Mouse (Mus musculus): Measurements from ENCODE around the gene Kctd3. TPM values are rescaled to one million over a fixed set of nuclear protein-coding genes. Genes with fewer than 3 reads are reported as not detected.

Kctd3 gene
- total and polyA plus RNA-seq, 3 experiments = 13.2 to 14.9 (median 13.6) TPM

GRCm38 (mm10) chr1:189006826-189007225 lies 815 bp downstream of the Kctd3 start:
- intact Hi-C loops (cut with DNase I) = no loop called here
- peak overlapping the region; percentile 96 for H3K9ac ChIP-seq (ENCODE audit: low read depth, low read length)
- H3K79me2 ChIP-seq (replicated peaks; ENCODE audit: control insufficient read depth, insufficient read depth, low read length) = peaks cover 11% of the 10 kb centered on the region
- DNase-seq = no peak
- H3K4me3 ChIP-seq = peak overlapping the region; percentile 93
- no peak for TF ChIP-seq CTCF (IDR thresholded peaks at IDR 0.05)
- no peak overlapping the region; the same call in 1 of the 2 replicates for H3K27ac ChIP-seq
- WGBS = 2% methylated on average over 7 of the region's 7 CpGs
- peaks cover 2% of the 10 kb centered on the region; the same call in 1 of the 2 replicates for H3K36me3 ChIP-seq (ENCODE audit: control insufficient read depth, insufficient read depth, low read length)
- peaks cover 7% of the 10 kb centered on the region for H3K4me1 ChIP-seq (ENCODE audit: control insufficient read depth, insufficient read depth, low read length)
- no peaks in the 10 kb centered on the region for H3K27me3 ChIP-seq (ENCODE audit: control insufficient read depth, insufficient read depth, low read length)

GRCm38 (mm10) chr1:189006267-189006666 lies 1.4 kb downstream of the Kctd3 start:
- WGBS = 48% methylated on average over 5 of the region's 5 CpGs
- Histone ChIP-seq H3K4me3 (no peak overlapping the region; the same call in 1 of the 2 replicates), H3K27ac (no peak overlapping the region), H3K27me3 (ENCODE audit: control insufficient read depth, insufficient read depth, low read length) (no peaks in the 10 kb centered on the region), H3K36me3 (ENCODE audit: control insufficient read depth, insufficient read depth, low read length) (peaks cover 2% of the 10 kb centered on the region; the same call in 1 of the 2 replicates), H3K4me1 (ENCODE audit: control insufficient read depth, insufficient read depth, low read length) (peaks cover 7% of the 10 kb centered on the region), H3K9ac (ENCODE audit: low read depth, low read length) (no peak overlapping the region), H3K79me2 (replicated peaks; ENCODE audit: control insufficient read depth, insufficient read depth, low read length) (peaks cover 11% of the 10 kb centered on the region)
- TF ChIP-seq POLR2A (IDR thresholded peaks at IDR 0.05; ENCODE audit: insufficient read depth, low read depth, low read length) (no peak), CTCF (IDR thresholded peaks at IDR 0.05) (no peak), EP300 (IDR thresholded peaks at IDR 0.05; ENCODE audit: insufficient read depth, low read depth, low read length) (no peak)
- intact Hi-C loops (cut with DNase I) = no loop called here
- DNase-seq = no peak

- intact Hi-C loops (cut with DNase I) = no loop called here
- 97% methylated on average over 1 of the region's 1 CpGs for WGBS
- H3K27me3 ChIP-seq (ENCODE audit: control insufficient read depth, insufficient read depth, low read length) = no peaks in the 10 kb centered on the region
- no peak for DNase-seq
- H3K4me1 ChIP-seq (ENCODE audit: control insufficient read depth, insufficient read depth, low read length) = peaks cover 7% of the 10 kb centered on the region
- H3K27ac ChIP-seq = no peak overlapping the region
- TF ChIP-seq CTCF (IDR thresholded peaks at IDR 0.05) (no peak), EP300 (IDR thresholded peaks at IDR 0.05; ENCODE audit: insufficient read depth, low read depth, low read length) (no peak)
- H3K36me3 ChIP-seq (ENCODE audit: control insufficient read depth, insufficient read depth, low read length) = peaks cover 2% of the 10 kb centered on the region; the same call in 1 of the 2 replicates
- H3K79me2 ChIP-seq (replicated peaks; ENCODE audit: control insufficient read depth, insufficient read depth, low read length) = peaks cover 11% of the 10 kb centered on the region
- H3K9ac ChIP-seq (ENCODE audit: low read depth, low read length) = no peak overlapping the region
- H3K4me3 ChIP-seq = no peak overlapping the region
These were observed 2.9 kb downstream of the Kctd3 start for GRCm38 (mm10) chr1:189004774-189005173.

GRCm38 (mm10) chr1:189001815-189002214 lies 5.8 kb downstream of the Kctd3 start:
- H3K9ac ChIP-seq (ENCODE audit: low read depth, low read length) = no peak overlapping the region
- H3K27ac ChIP-seq = no peak overlapping the region
- H3K79me2 ChIP-seq (replicated peaks; ENCODE audit: control insufficient read depth, insufficient read depth, low read length) = peaks cover 6% of the 10 kb centered on the region
- no peak for TF ChIP-seq CTCF (IDR thresholded peaks at IDR 0.05)
- no peak for TF ChIP-seq POLR2A (IDR thresholded peaks at IDR 0.05; ENCODE audit: insufficient read depth, low read depth, low read length)
- TF ChIP-seq EP300 (IDR thresholded peaks at IDR 0.05; ENCODE audit: insufficient read depth, low read depth, low read length) = no peak
- 89% methylated on average over 12 of the region's 12 CpGs for WGBS
- peaks cover 6% of the 10 kb centered on the region for H3K4me1 ChIP-seq (ENCODE audit: control insufficient read depth, insufficient read depth, low read length)
- H3K4me3 ChIP-seq = no peak overlapping the region
- intact Hi-C loops (cut with DNase I) = no loop called here
- no peak for DNase-seq
- H3K27me3 ChIP-seq (ENCODE audit: control insufficient read depth, insufficient read depth, low read length) = no peaks in the 10 kb centered on the region
- H3K36me3 ChIP-seq (ENCODE audit: control insufficient read depth, insufficient read depth, low read length) = peaks cover 2% of the 10 kb centered on the region; the same call in 1 of the 2 replicates

GRCm38 (mm10) chr1:188999981-189000380 lies 7.7 kb downstream of the Kctd3 start:
- Histone ChIP-seq H3K9ac (ENCODE audit: low read depth, low read length) (no peak overlapping the region), H3K27me3 (ENCODE audit: control insufficient read depth, insufficient read depth, low read length) (no peaks in the 10 kb centered on the region), H3K79me2 (replicated peaks; ENCODE audit: control insufficient read depth, insufficient read depth, low read length) (peaks cover 1% of the 10 kb centered on the region; the same call in 1 of the 2 replicates), H3K27ac (no peak overlapping the region), H3K4me3 (no peak overlapping the region), H3K4me1 (ENCODE audit: control insufficient read depth, insufficient read depth, low read length) (no peaks in the 10 kb centered on the region; the same call in 1 of the 2 replicates), H3K36me3 (ENCODE audit: control insufficient read depth, insufficient read depth, low read length) (no peaks in the 10 kb centered on the region)
- intact Hi-C loops (cut with DNase I) = no loop called here
- TF ChIP-seq EP300 (IDR thresholded peaks at IDR 0.05; ENCODE audit: insufficient read depth, low read depth, low read length) (no peak), POLR2A (IDR thresholded peaks at IDR 0.05; ENCODE audit: insufficient read depth, low read depth, low read length) (no peak), CTCF (IDR thresholded peaks at IDR 0.05) (no peak)
- no peak for DNase-seq
- WGBS = 92% methylated on average over 10 of the region's 10 CpGs

- intact Hi-C loops (cut with DNase I) = no loop called here
- no peak overlapping the region for H3K27ac ChIP-seq
- H3K27me3 ChIP-seq (ENCODE audit: control insufficient read depth, insufficient read depth, low read length) = no peaks in the 10 kb centered on the region
- H3K4me1 ChIP-seq (ENCODE audit: control insufficient read depth, insufficient read depth, low read length) = no peaks in the 10 kb centered on the region
- no peaks in the 10 kb centered on the region for H3K36me3 ChIP-seq (ENCODE audit: control insufficient read depth, insufficient read depth, low read length)
- no peak overlapping the region for H3K4me3 ChIP-seq
- TF ChIP-seq EP300 (IDR thresholded peaks at IDR 0.05; ENCODE audit: insufficient read depth, low read depth, low read length) (no peak), CTCF (IDR thresholded peaks at IDR 0.05) (no peak), POLR2A (IDR thresholded peaks at IDR 0.05; ENCODE audit: insufficient read depth, low read depth, low read length) (no peak)
- no peak overlapping the region for H3K9ac ChIP-seq (ENCODE audit: low read depth, low read length)
- DNase-seq = no peak
- WGBS = 96% methylated on average over 3 of the region's 3 CpGs
- H3K79me2 ChIP-seq (replicated peaks; ENCODE audit: control insufficient read depth, insufficient read depth, low read length) = no peaks in the 10 kb centered on the region
These were observed 9.7 kb downstream of the Kctd3 start for GRCm38 (mm10) chr1:188997921-188998320.

Data from heart, adult 2 months (tissue).